Mouse (Mus musculus) adrenal gland, postnatal 36 days (tissue): ENCODE data around the gene Trp53rkb. TPM values are rescaled to one million over a fixed set of nuclear protein-coding genes. Genes with fewer than 3 reads are reported as not detected.
A peak's percentile ranks its signal among the peaks of the same experiment; 100 is the strongest.

Source experiments
- DNase-seq, 2 experiments: peaks; one replicate each; pipeline ENCODE4 v3.0.0; 2021; ENCODE audit warnings: mixed read lengths in 1 of 2
- total RNA-seq, 2 experiments: library from RNA; stranded (reverse); gene quantifications; 2 replicates each; pipeline ENCODE4 v1.2.3; 2021

Trp53rkb gene
- total RNA-seq, 2 experiments from 2014 or later, result 3.5 to 4.3 TPM

DNA sequence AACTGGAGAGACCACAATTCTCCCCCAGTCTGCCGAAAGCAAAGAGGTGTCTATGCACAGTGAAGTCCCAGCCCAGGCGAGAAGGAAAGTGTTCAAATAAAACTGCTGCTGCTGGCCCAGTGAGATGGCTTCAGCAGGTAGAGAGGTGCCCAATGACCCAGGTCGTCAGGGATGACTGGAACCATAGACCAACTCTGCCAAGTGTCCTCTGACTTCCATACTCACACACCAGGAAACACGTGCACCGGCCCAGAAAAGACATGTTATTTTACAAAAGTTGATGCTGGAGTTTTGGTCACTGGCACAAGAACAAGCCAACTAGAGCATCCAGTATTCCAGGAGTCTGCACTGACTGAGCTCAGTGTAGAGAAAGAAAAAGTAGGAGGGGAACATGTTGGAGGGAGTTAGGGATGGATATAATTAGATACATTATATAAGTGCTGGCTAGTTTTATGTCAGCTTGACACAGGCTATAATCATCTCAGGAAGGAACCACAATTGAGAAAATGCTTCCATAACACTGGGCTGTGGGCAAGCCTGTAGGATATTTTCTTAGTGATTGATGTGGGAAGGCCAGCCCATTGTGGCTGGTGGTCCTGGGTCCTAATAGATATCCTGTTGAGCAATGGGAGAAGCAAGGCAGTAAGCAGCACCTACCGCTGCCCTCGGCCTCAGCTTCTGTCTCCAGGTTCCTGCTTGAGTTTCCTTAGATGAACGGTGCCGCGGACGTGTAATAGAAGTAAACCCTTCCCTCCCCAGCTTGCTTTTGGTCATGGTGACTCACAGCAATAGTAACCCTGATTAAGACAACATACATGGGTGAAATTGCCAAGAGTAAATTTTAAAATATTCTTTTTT lies 7.5 kb downstream of the Trp53rkb start:
- DNase-seq, result no peak

DNA sequence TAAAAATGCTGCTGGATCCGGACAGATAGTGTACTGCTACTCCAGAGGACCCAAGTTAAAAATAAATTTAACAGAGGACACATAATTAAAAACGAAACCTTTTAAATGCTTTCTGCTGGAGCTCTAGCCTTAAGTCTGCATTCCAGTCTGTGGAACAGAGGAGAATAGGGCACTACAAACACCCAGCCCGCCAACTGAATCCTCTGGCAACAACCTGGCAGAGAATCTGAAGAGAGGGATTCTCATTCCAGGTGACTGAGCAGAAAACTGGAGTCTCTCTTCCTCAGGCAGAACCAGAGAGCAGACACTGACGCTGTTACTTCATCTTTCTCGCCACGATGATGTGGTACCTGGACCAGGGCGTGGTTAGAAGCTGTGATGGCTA lies 8.1 kb downstream of the Trp53rkb start:
- no peak for DNase-seq

DNA sequence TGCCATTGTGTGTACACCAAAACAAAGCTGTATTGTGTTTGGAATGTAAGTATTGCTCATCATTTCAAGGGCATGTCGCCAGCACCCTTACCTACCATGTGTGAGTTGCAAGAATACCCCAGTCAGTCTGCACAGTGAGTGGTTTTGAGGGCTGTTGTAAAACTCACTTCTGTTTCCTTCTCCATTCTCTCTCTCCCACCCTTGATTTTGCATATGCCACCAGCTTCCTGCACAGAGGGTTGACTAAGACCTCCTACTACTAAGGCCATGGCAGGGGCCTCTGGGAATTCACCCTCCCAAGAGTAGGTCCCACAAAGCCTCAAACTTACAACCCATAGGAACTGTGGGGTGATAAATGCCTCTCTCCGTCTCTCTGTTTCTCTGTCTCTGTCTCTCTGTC lies 9.1 kb downstream of the Trp53rkb start:
- no peak for DNase-seq

DNA sequence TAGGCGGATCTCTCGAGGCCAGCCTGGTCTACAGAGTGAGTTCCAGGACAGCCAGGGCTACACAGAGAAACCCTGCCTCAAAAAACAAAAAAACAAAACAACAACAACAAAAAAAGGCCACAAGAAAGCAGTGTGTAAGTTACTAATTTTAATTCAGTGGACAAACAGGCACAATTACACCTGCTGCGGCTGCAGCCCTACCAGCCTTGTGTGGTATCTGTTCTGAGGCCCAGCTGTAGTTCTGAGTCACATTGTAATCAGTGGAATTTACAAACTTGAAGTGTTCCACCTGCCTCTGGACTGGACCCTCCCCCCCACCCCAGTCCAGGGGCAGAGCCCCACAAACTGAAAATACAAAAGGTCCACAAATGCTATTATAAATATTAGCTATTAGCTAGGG lies 11.0 kb downstream of the Trp53rkb start:
- no peak for DNase-seq

- peak; percentile 93 to 96 for DNase-seq
These were observed 13.2 kb downstream of the Trp53rkb start, which contains the start of gene Arfgef2 for GRCm38 (mm10) chr2:166805250-166806172. Arfgef2 (plus strand) TSS chr2:166805588.

- no peak for DNase-seq
These were observed 13.9 kb downstream of the Trp53rkb start for GRCm38 (mm10) chr2:166806173-166806705.

- DNase-seq, result peak in 1 of 2 experiments; percentile 26
These were observed 14.5 kb downstream of the Trp53rkb start for GRCm38 (mm10) chr2:166806813-166807212.

DNA sequence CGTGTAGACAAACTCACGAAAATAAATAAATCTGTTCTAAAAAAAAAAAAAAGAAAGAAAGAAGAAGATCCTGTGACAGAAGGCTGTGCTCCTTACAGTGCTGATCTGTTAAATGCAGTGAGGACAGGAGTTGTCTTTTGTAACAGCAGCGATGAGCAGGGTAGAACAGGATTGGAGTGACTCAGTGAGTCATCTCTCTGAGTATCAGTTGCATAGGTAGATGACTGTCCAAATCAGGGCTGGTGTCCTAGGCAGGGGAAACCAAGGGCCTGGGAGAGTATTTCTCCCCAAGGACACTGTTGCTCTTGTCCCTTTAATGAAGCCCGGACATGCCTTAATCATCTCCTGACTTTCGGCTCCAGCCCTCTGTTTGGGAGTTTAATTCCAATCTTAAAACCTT lies 17.2 kb downstream of the Trp53rkb start:
- DNase-seq, result peak in 1 of 2 experiments; percentile 30

DNA sequence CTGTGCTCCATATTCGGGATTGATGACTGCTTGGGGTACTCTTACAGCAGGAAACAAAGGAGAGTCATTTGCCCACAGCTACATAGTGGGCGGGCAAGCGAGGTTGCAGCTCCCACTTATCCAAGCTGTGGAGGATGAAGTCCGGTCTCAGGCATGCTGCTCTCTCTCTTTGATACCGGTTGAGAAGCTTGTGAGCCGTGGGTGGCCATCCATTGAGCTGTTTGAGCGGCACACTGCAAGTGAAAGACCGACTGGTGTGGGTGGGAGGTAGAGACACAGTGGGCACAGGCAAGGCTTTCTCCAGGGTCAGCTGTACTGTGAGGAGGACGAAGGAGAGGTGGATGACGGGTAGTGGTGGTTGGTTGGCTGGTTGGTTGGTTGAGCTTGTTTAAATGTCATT lies 18.5 kb downstream of the Trp53rkb start:
- DNase-seq, result no peak

GRCm38 (mm10) chr2:166818463-166819143 lies 26.3 kb downstream of the Trp53rkb start:
- no peak for DNase-seq

DNA sequence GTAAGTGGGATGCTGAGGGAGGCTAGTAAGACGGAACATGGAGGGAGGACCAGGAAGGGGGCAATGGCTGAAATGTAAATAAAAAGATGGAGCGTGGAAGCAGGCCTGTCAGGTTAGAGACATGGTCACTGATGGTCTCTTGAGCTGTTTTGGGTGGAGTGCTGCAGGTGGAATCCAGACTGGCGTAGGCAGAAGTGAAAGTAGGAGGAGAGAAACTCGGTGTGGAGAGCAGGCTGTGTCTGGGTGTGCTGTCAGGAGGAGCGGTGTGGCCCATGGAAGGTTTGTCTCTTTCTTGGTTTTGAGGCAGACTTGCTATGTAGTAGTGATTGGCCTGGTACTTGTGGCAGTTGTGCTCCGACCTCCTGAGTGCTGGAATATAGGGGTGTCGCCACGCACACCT lies 27.5 kb downstream of the Trp53rkb start:
- DNase-seq, result no peak

GRCm38 (mm10) chr2:166820844-166821243 lies 28.5 kb downstream of the Trp53rkb start:
- no peak for DNase-seq

DNA sequence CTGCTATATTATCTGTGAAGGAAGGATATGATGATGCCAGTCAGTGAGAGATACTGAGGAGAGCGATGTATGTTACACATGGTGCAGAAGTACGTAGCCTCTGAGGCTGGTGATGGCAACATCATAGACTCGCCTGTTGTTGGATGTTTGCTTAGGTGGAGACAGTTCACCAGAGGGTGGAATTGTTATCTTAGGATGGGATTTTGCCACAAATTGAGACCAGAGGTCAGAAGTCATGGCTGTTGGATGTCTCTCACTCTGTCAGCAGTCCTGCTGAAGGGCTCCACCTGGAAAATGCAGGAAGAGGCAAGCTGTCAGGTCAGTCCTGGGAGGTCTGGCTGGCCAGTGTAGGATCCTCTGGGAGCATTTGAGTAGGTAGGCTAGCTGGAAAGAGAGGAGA lies 29.1 kb downstream of the Trp53rkb start:
- no peak for DNase-seq

DNA sequence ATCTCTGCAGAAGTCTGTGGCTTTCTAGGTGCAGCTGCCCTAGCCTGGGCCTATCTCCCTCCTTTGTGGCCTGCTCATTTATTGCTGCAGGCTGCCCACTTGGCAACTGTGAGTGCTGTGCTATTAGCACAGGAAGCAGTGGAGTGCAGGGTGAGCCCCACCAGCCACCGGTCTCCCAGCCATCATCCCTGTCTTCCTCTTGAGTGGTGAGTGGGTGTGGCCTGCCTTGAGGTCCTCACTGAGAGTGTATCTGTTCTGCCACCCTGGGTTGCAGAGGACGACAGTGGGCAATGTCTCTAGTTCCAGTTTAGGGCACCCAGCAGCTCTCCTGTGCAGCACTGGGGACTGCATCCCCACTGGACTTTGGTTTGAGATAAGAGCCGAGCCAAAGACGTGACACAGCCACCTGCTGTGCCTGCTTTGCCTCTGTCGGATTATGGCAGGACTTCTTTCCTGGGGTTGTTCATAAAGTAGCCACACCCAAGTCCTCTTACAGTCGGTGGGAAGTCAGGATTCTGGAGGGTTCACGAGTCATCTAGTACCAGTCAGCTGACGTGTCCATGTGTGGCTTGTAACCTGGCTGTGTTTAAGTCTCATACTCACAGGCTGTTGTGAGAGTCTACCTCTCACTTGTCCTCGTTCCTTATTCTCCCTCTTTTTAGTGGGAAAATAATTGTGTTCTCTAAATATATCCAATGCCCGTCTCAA lies 29.9 kb downstream of the Trp53rkb start:
- DNase-seq, result no peak

DNA sequence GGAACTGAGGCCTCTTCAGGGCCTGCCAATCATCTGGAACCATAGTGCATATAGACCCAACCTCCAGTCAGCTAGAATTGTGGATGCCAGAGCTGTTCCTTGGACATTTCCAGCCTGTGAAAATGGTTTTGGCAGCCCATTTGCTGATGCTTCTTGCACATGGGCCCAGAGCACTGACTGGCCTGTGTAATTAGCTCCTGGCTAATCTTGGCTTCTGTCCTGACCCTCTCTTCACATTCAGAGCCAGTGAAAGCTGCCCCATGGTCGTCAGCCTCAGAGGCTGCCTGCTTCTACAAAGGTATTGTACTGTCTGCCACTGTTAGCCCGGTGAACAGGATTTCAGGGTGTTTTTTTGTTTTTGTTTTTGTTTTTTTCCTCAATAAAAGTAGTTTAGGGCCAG lies 30.6 kb downstream of the Trp53rkb start:
- no peak for DNase-seq

DNA sequence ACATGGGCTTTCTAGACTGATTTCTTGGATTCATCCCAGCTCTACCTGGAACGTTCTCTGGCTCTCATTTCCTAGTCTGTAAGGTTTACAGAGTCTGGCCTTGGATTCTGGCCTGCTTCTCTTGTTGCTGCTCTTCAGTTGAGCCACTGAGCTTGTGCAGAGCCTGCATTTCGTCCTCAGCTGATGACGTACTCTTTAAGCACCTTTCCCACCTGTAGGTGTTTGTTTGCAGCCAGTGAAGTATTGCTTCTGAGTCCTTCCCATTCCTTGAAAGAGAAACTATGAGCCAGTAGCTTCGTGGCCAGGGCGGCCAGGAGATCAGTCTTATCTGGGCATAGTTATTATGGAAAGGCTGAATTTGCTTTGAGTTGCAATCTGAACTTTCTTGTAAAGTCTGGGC lies 32.1 kb downstream of the Trp53rkb start:
- no peak for DNase-seq

DNA sequence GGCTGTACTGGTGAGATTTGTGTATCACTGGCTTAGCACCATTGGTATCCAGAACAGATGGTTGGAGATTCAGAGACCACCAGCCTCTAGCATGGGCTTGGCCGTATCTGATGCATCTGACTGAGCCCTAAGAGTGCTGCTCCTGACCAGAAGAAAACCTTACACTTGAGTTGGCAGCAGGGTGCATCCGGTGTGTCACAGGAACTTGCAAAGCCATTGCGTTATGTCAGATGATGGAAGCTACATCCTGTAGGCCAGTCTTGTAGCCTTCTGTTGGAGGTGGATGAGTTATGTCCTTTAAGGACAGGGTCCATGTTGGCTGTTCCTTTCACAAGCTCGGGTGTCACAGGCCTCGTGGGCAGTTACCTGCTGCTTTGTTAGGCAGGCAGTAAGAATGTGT lies 32.7 kb downstream of the Trp53rkb start:
- no peak for DNase-seq

GRCm38 (mm10) chr2:166826491-166827224 lies 34.3 kb downstream of the Trp53rkb start:
- no peak for DNase-seq

DNA sequence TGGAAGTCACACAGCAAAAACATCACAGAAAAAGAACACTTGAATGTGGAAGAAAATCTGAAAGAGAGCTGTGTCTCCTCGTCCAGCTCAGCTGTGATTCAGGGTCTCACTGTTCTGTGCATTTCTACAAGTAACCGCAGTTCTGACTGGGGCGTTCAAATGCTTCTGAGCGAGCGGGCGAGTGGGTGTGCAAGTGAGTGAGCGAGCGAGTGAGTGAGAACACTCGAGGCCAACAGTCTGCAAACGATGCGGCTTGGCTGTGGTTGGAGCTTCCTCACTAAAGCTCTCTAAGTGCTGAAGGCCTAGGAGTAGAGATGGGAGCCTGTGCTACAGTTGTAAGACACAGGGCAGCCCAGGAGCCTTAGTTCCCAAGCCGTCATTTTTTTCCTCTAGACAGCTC lies 36.0 kb downstream of the Trp53rkb start:
- DNase-seq, result no peak

DNA sequence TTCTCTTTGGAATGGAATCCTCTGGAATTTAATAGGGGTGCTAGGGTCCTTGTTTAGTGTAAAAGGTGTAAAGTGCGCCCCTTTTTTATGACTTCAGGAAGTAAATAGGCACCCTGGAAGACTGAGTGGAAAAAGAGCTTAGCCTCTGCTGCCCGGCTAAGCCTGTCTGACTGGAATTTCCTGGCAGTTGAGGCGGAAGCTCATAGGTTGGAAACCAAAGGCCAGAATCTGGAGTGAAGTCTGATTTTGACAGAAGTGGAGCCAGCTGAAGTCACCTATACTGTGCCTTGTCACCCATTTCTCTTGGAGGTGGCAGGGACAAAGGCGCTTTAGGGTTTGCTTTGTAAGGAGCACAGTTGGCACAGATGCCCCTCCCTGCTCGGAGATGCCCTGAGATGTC lies 38.0 kb downstream of the Trp53rkb start:
- DNase-seq, result no peak

DNA sequence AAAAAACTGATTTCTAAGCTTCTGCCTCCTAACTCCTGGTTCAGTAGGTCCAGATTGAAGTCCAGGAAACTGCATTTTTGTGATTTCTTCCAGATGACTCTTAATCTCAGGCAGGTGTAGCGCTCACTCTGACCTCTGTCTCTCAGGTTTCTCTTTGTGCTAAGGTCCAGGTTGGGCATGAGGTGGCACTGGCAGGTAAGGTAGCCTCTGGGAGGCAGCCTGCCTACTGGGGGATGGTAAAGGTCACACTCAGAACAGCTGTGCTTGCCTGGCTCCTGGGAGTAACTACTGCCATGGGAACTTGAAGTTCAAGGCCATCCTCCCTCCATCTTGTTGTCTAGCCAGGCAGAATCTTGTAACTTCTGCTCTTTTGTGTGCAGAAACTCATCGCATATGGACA lies 41.8 kb downstream of the Trp53rkb start:
- DNase-seq, result peak; percentile 28 to 39
